Mouse (Mus musculus) E14TG2a.4 (cell line): Measurements from ENCODE around the gene Galnt10.

ENCODE experiments used
- H3K27me3 ChIP-seq: 2 replicates; pipeline ENCODE4 v1.6.1; 2014; ENCODE audit warnings: low read length, control low read depth; ENCODE audit not compliant: insufficient read depth
- H3K36me3 ChIP-seq: 2 replicates; pipeline ENCODE4 v1.6.1; 2014; ENCODE audit warnings: low read length, control low read depth; ENCODE audit not compliant: insufficient read depth
- H3K4me1 ChIP-seq: replicated peaks from 2 replicates; pipeline ENCODE4 v1.6.1; 2014; ENCODE audit warnings: low read depth, low read length, control low read depth
- H3K4me3 ChIP-seq: replicated peaks from 2 replicates; pipeline ENCODE4 v1.5.1; 2014; ENCODE audit warnings: mild to moderate bottlenecking, low read length
- H3K9me3 ChIP-seq: 2 replicates; pipeline ENCODE4 v1.6.1; 2014; ENCODE audit warnings: low read length, control low read depth
- CTCF ChIP-seq: conservative IDR thresholded peaks from 2 replicates; pipeline ENCODE4 v1.5.1; 2014; ENCODE audit warnings: low read length
- NANOG ChIP-seq: IDR thresholded peaks from 2 replicates; pipeline ENCODE4 v1.6.1; 2014; ENCODE audit warnings: borderline replicate concordance, low read length, mixed read lengths
- POU5F1 ChIP-seq: IDR thresholded peaks from 2 replicates; pipeline ENCODE4 v1.6.1; 2014; ENCODE audit warnings: low read length, borderline replicate concordance

Galnt10 gene

GRCm38 (mm10) chr11:57627086-57627735 lies 18.0 kb upstream of the Galnt10 start:
- H3K9me3 ChIP-seq, result no peaks in the 10 kb centered on the region
- TF ChIP-seq CTCF (peak; percentile 55), NANOG (no peak)

GRCm38 (mm10) chr11:57631805-57632485 lies 13.3 kb upstream of the Galnt10 start:
- Histone ChIP-seq H3K36me3 (no peaks in the 10 kb centered on the region), H3K4me3 (no peak overlapping the region), H3K27me3 (no peaks in the 10 kb centered on the region), H3K9me3 (peaks cover 17% of the 10 kb centered on the region), H3K4me1 (peaks cover 6% of the 10 kb centered on the region; the same call in 1 of the 2 replicates)
- TF ChIP-seq POU5F1 (no peak), NANOG (no peak)

More at GRCm38 (mm10) chr11:57627086-57627735, 18.0 kb upstream of the Galnt10 start:
- H3K27me3 ChIP-seq, result 0 out of 2 replicates have a peak, but pooled peaks cover 11% of the 10 kb centered on the region
- no peaks in the 10 kb centered on the region for H3K36me3 ChIP-seq
- no peak overlapping the region for H3K4me3 ChIP-seq
- H3K4me1 ChIP-seq, result peaks cover 6% of the 10 kb centered on the region; the same call in 1 of the 2 replicates

- Histone ChIP-seq H3K4me3 (no peak overlapping the region), H3K36me3 (no peaks in the 10 kb centered on the region), H3K9me3 (peaks cover 17% of the 10 kb centered on the region), H3K4me1 (peaks cover 6% of the 10 kb centered on the region; the same call in 1 of the 2 replicates), H3K27me3 (no peaks in the 10 kb centered on the region)
- no peak for TF ChIP-seq POU5F1
- TF ChIP-seq NANOG, result no peak
- no peak for TF ChIP-seq CTCF
Observed at GRCm38 (mm10) chr11:57633006-57633405, 12.2 kb upstream of the Galnt10 start.

GRCm38 (mm10) chr11:57633975-57634585 lies 11.2 kb upstream of the Galnt10 start:
- Histone ChIP-seq H3K9me3 (peaks cover 17% of the 10 kb centered on the region), H3K4me3 (no peak overlapping the region), H3K27me3 (no peaks in the 10 kb centered on the region), H3K36me3 (no peaks in the 10 kb centered on the region), H3K4me1 (peaks cover 3% of the 10 kb centered on the region; the same call in 1 of the 2 replicates)
- TF ChIP-seq NANOG (no peak), CTCF (no peak), POU5F1 (no peak)

- no peaks in the 10 kb centered on the region for H3K27me3 ChIP-seq
- H3K4me3 ChIP-seq, result no peak overlapping the region
- no peak for TF ChIP-seq CTCF
- H3K4me1 ChIP-seq, result no peaks in the 10 kb centered on the region
- peaks cover 17% of the 10 kb centered on the region for H3K9me3 ChIP-seq
- H3K36me3 ChIP-seq, result no peaks in the 10 kb centered on the region
Observed at GRCm38 (mm10) chr11:57635148-57635547, 10.1 kb upstream of the Galnt10 start.

- Histone ChIP-seq H3K9me3 (no peaks in the 10 kb centered on the region), H3K4me3 (no peak overlapping the region), H3K4me1 (peaks cover 26% of the 10 kb centered on the region), H3K36me3 (no peaks in the 10 kb centered on the region; the same call in 1 of the 2 replicates), H3K27me3 (peaks cover 33% of the 10 kb centered on the region)
- TF ChIP-seq CTCF (no peak), NANOG (no peak), POU5F1 (no peak)
Observed at GRCm38 (mm10) chr11:57643691-57644090, 1.6 kb upstream of the Galnt10 start.

- TF ChIP-seq POU5F1 (no peak), CTCF (no peak), NANOG (no peak)
- Histone ChIP-seq H3K4me1 (peaks cover 34% of the 10 kb centered on the region), H3K4me3 (peak overlapping the region; percentile 90), H3K9me3 (no peaks in the 10 kb centered on the region), H3K36me3 (no peaks in the 10 kb centered on the region; the same call in 1 of the 2 replicates), H3K27me3 (peaks cover 33% of the 10 kb centered on the region)
Observed at GRCm38 (mm10) chr11:57644245-57645017, 811 bp upstream of the Galnt10 start.

GRCm38 (mm10) chr11:57645847-57646246 lies 605 bp downstream of the Galnt10 start:
- Histone ChIP-seq H3K9me3 (no peaks in the 10 kb centered on the region), H3K4me3 (peak overlapping the region; percentile 90), H3K4me1 (peaks cover 48% of the 10 kb centered on the region), H3K27me3 (peaks cover 33% of the 10 kb centered on the region), H3K36me3 (no peaks in the 10 kb centered on the region; the same call in 1 of the 2 replicates)
- TF ChIP-seq NANOG, result no peak
- TF ChIP-seq POU5F1, result no peak
